Mouse (Mus musculus): Measurements from ENCODE around the gene Kcnab2. TPM values are rescaled to one million over a fixed set of nuclear protein-coding genes. Genes with fewer than 3 reads are reported as not detected.
A peak's percentile ranks its signal among the peaks of the same experiment; 100 is the strongest.

Kcnab2 gene
- polyA plus RNA-seq (2012; rRNA removed), result 34.6 and 47.0 TPM in 2 replicates

DNA sequence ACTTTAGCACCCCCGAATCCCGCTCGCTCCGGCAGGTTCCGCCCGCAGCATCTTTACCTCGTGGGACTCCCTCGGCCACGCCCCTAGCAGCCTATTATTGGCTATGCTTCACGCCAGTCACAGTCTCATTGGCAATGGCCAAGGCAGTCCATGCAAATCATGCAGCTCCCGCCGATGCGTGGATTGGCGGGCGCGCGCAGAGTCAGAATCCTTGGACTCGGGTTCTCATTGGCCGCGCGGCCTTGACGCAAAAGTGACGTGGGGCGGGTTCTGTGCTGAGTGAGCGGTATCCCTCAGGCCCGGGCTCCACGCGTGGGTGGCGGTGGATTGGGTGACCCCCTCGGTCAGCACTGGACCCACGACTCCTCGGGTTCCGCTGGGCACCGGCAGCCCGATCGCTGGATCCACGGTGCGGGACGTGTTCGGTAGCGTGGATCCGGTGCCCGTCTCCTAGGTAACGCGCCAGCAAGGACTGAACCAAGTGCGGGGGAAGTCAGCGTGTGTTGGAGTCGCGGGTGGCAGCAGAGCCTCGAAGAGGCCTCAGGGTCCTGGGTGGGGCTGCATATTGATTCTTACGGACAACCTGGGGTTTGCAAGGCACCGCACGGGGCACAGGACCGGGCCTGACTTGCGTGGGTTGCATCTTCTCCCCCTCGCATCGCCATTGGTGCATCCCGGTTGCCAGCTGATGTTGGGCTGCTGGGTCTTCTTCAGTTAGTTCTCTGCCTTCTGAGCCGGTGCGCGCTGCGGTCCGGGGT lies at the start of gene Kcnab2:
Kcnab2 (minus strand) TSS at position 406 of the 758 bp plus-strand sequence.
- H3K36me3 ChIP-seq (ENCODE audit: control insufficient read depth, insufficient read depth, low read length), result no peaks in the 10 kb centered on the region
- H3K27me3 ChIP-seq (ENCODE audit: control insufficient read depth, insufficient read depth, low read length), result no peaks in the 10 kb centered on the region
- H3K4me1 ChIP-seq (ENCODE audit: control insufficient read depth, insufficient read depth, insufficient read length), result peaks cover 11% of the 10 kb centered on the region; the same call in 1 of the 2 replicates
- TF ChIP-seq CTCF (IDR thresholded peaks at IDR 0.05; ENCODE audit: extremely low read depth, insufficient read depth, insufficient read length, insufficient replicate concordance) (no peak), POLR2A (IDR thresholded peaks at IDR 0.05; ENCODE audit: low read depth, low read length) (peak; percentile 0)
- DNase-seq (ENCODE audit: low read depth in 1 of 2, low spot score in 2 of 2), result peak; percentile 98 to 100
- under 1% methylated on average over 63 of the region's 63 CpGs for WGBS
- H3K27ac ChIP-seq (ENCODE audit: insufficient read depth, low read length), result peak within 1 kb of the TSS; percentile 90
- H3K4me3 ChIP-seq (ENCODE audit: extremely low read depth, insufficient read depth, insufficient read length), result peak within 1 kb of the TSS; percentile 91

DNA sequence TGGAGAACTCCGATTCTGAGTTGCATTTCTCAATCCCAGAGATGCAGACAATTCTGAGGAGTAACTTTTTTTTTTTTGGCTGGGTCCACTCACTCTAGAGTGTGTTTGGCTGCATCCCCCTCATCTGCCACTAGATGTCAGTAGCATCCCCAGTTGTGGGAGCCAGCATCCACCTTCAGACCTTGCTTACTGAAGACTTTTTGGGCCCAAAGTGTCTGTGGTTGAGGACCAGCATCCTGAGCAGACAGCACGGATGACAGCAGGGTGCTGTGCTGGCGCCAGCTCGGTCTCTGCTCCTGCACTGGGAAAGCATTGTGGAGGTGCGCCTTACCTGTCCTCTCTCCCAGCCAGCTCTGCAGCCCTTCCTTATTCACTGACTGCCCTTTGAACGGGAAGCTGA lies 42.4 kb upstream of the Kcnab2 start:
- Histone ChIP-seq H3K27ac (ENCODE audit: insufficient read depth, low read length) (no peak overlapping the region), H3K4me1 (ENCODE audit: control insufficient read depth, insufficient read depth, insufficient read length) (0 out of 2 replicates have a peak, but pooled peaks cover 3% of the 10 kb centered on the region), H3K4me3 (ENCODE audit: extremely low read depth, insufficient read depth, insufficient read length) (no peak overlapping the region), H3K36me3 (ENCODE audit: control insufficient read depth, insufficient read depth, low read length) (no peaks in the 10 kb centered on the region), H3K27me3 (ENCODE audit: control insufficient read depth, insufficient read depth, low read length) (no peaks in the 10 kb centered on the region)
- TF ChIP-seq POLR2A (IDR thresholded peaks at IDR 0.05; ENCODE audit: low read depth, low read length), result no peak
- peak; percentile 42; the same call in 1 of the 2 replicates for TF ChIP-seq CTCF (IDR thresholded peaks at IDR 0.05; ENCODE audit: extremely low read depth, insufficient read depth, insufficient read length, insufficient replicate concordance)
- peak; percentile 5 to 46 for DNase-seq (ENCODE audit: low read depth in 1 of 2, low spot score in 2 of 2)
- WGBS, result 30% methylated on average over 6 of the region's 6 CpGs

DNA sequence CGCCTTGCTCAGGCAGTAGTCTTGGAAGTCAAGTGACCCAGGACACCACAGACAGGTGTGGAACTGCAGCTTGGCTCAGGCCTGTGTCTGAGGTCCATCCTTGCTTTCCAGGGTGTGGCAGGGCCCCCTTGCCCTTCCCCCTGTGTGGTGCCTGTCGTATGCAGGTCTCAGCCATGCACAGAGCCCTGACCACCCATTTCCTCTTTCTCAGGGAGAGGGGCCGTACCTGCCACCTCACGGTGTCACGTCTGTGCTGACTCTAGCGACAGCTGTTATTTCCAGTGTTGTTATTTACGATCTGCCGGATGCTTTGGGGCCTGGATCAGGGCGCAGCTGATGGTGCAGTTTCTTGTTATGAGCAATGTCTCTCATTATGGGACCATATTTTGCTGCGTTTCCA lies 41.4 kb upstream of the Kcnab2 start:
- Histone ChIP-seq H3K4me3 (ENCODE audit: extremely low read depth, insufficient read depth, insufficient read length) (no peak overlapping the region), H3K27ac (ENCODE audit: insufficient read depth, low read length) (no peak overlapping the region), H3K36me3 (ENCODE audit: control insufficient read depth, insufficient read depth, low read length) (no peaks in the 10 kb centered on the region), H3K4me1 (ENCODE audit: control insufficient read depth, insufficient read depth, insufficient read length) (0 out of 2 replicates have a peak, but pooled peaks cover 3% of the 10 kb centered on the region), H3K27me3 (ENCODE audit: control insufficient read depth, insufficient read depth, low read length) (no peaks in the 10 kb centered on the region)
- WGBS, result 34% methylated on average over 10 of the region's 10 CpGs
- no peak for TF ChIP-seq CTCF (IDR thresholded peaks at IDR 0.05; ENCODE audit: extremely low read depth, insufficient read depth, insufficient read length, insufficient replicate concordance)
- no peak for TF ChIP-seq POLR2A (IDR thresholded peaks at IDR 0.05; ENCODE audit: low read depth, low read length)
- no peak for DNase-seq (ENCODE audit: low read depth in 1 of 2, low spot score in 2 of 2)

DNA sequence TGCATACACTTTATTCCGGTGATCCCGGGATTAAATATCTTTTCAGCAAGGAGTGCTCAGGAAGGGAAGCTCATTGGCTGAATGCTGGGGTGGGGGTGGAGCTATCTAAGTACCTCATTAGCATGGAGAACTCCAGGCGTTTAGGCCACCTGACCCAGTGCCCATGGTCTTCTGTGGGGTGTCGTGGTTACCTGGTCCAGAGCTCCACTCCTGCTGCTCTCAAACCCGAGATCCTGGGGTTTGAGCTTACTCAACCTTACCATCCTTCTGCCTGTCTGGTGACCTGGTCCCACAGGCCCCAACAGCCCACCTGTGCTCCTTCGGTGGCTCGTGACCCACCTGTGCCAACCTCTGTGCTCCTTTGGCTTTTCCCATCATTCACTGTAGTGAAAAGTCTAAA lies 37.2 kb upstream of the Kcnab2 start:
- TF ChIP-seq CTCF (IDR thresholded peaks at IDR 0.05; ENCODE audit: extremely low read depth, insufficient read depth, insufficient read length, insufficient replicate concordance) (no peak), POLR2A (IDR thresholded peaks at IDR 0.05; ENCODE audit: low read depth, low read length) (no peak)
- Histone ChIP-seq H3K4me1 (ENCODE audit: control insufficient read depth, insufficient read depth, insufficient read length) (0 out of 2 replicates have a peak, but pooled peaks cover 3% of the 10 kb centered on the region), H3K36me3 (ENCODE audit: control insufficient read depth, insufficient read depth, low read length) (no peaks in the 10 kb centered on the region), H3K4me3 (ENCODE audit: extremely low read depth, insufficient read depth, insufficient read length) (no peak overlapping the region), H3K27me3 (ENCODE audit: control insufficient read depth, insufficient read depth, low read length) (no peaks in the 10 kb centered on the region), H3K27ac (ENCODE audit: insufficient read depth, low read length) (no peak overlapping the region)
- WGBS, result 78% methylated on average over 7 of the region's 7 CpGs
- DNase-seq (ENCODE audit: low read depth in 1 of 2, low spot score in 2 of 2), result no peak

DNA sequence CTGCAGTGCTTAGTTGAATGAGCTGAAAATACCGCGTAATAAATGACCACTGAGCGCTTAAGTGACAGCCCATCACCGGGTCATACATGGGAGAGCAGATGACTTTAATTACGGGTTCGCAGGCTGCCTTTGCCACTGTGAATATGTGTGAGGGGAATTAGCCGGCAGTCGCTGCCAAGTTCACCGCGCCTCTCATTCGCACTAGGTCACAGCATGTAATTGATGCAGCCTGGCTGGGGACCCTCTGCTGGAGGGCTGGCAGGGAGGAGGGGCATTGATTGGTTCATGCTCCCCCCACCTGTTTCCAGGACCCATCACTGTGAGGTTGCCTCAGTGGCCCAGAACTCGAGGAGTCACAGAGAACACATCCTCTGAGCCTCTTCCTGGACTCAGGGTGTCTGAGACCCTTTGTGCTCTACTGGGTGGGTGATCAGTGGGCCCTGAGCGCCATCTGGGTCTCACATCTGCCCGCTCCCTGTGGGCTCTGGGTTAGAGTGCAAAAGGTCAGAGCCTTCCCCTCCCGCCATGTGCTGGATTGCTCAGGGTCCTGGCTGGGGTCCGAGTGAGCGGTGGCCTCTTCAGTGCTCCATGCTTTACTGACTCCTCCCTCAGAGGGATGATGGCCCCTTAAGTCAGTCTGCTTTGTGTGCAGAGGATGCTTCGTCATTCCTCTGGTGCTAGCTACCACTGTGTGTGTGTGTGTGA lies 34.7 kb upstream of the Kcnab2 start:
- no peak for TF ChIP-seq POLR2A (IDR thresholded peaks at IDR 0.05; ENCODE audit: low read depth, low read length)
- TF ChIP-seq CTCF (IDR thresholded peaks at IDR 0.05; ENCODE audit: extremely low read depth, insufficient read depth, insufficient read length, insufficient replicate concordance), result no peak
- H3K36me3 ChIP-seq (ENCODE audit: control insufficient read depth, insufficient read depth, low read length), result no peaks in the 10 kb centered on the region
- no peak for DNase-seq (ENCODE audit: low read depth in 1 of 2, low spot score in 2 of 2)
- no peak overlapping the region for H3K4me3 ChIP-seq (ENCODE audit: extremely low read depth, insufficient read depth, insufficient read length)
- no peaks in the 10 kb centered on the region for H3K4me1 ChIP-seq (ENCODE audit: control insufficient read depth, insufficient read depth, insufficient read length)
- H3K27ac ChIP-seq (ENCODE audit: insufficient read depth, low read length), result no peak overlapping the region
- H3K27me3 ChIP-seq (ENCODE audit: control insufficient read depth, insufficient read depth, low read length), result no peaks in the 10 kb centered on the region
- 90% methylated on average over 18 of the region's 18 CpGs for WGBS

DNA sequence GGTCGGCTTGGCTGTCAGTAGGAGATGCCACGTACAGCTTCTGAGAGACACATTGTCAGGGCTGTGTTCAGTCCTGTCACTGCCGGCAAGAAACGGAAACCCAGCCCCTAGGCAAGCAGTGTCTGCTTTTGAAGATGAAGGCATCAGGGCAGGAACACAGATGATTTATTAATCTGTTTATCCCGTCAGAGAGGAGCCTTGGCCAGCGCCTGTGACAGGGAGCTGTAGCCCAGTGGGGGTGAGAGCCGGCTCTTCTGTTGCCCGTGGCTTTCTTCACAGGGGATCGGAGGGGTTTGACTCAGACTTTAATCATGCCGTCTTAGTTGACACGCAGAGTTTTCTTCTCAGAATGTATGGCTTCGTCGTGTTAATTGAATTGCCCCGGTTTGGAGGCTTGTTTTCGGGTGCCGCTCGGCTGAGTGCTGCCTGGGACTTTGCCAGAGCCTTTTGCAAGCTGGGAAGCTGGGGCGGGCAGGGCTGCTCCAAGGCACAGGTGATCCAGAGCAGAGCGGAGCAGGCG lies 16.7 kb upstream of the Kcnab2 start:
- Histone ChIP-seq H3K36me3 (ENCODE audit: control insufficient read depth, insufficient read depth, low read length) (no peaks in the 10 kb centered on the region), H3K4me1 (ENCODE audit: control insufficient read depth, insufficient read depth, insufficient read length) (no peaks in the 10 kb centered on the region), H3K4me3 (ENCODE audit: extremely low read depth, insufficient read depth, insufficient read length) (no peak overlapping the region), H3K27ac (ENCODE audit: insufficient read depth, low read length) (no peak overlapping the region), H3K27me3 (ENCODE audit: control insufficient read depth, insufficient read depth, low read length) (no peaks in the 10 kb centered on the region)
- DNase-seq (ENCODE audit: low read depth in 1 of 2, low spot score in 2 of 2), result no peak
- WGBS, result 68% methylated on average over 20 of the region's 20 CpGs
- no peak for TF ChIP-seq POLR2A (IDR thresholded peaks at IDR 0.05; ENCODE audit: low read depth, low read length)
- no peak for TF ChIP-seq CTCF (IDR thresholded peaks at IDR 0.05; ENCODE audit: extremely low read depth, insufficient read depth, insufficient read length, insufficient replicate concordance)

Data from spleen, adult 2 months (tissue).